Mouse (Mus musculus): Measurements from ENCODE around the gene Sox4.

- no peak for TF ChIP-seq CTCF (IDR thresholded peaks at IDR 0.05; ENCODE audit: control insufficient read depth, insufficient read depth, insufficient read length)
- no peak for TF ChIP-seq USF1 (IDR thresholded peaks at IDR 0.05; ENCODE audit: low read depth)
- TF ChIP-seq MYOG (IDR thresholded peaks at IDR 0.05; ENCODE audit: control insufficient read depth, extremely low read depth, insufficient read length): no peak
- no peak for TF ChIP-seq MAX (IDR thresholded peaks at IDR 0.05)
These were observed 3.3 kb downstream of the Sox4 start for GRCm38 (mm10) chr13:28950266-28950622.

Data from C2C12 (cell line).